22 mouse cellular contexts compared by ENCODE assay signal in genomic region chr7:38242417-38242816, GRCm38 (mm10). TPM values are rescaled to one million over a fixed set of nuclear protein-coding genes. Genes with fewer than 3 reads are reported as not detected.
DNase-seq lines count a peak whose midpoint lies in the region; ATAC-seq and TF ChIP-seq lines count a peak whose summit lies in the region.
"Had no signal": no experiment of that assay in that cellular context is flagged by ENCODE, and none has a peak within 500 bp of the region (broad histone marks: within the 10 kb centered on the region; RNA-seq: fewer than 3 reads in every experiment).

No protein-coding gene starts in this region.

- H3K4me1 ChIP-seq in ES-Bruce4 (ENCODE audit: control insufficient read depth, insufficient read depth, low read length) (no peaks in the 10 kb centered on the region), ES-E14 (ENCODE audit: control insufficient read depth in 2 of 2, insufficient read depth in 2 of 2, low read length in 2 of 2, poor library complexity in 1 of 2) (peaks cover 7 to 12% of the 10 kb centered on the region in 2 experiments; a peak in 2 of 4 replicates)
- no peaks in the 10 kb centered on the region for H3K4me1 ChIP-seq in liver, embryonic 12.5 days
- H3K4me1 ChIP-seq: embryonic facial prominence, embryonic 13.5 days; embryonic facial prominence, embryonic 15.5 days; forebrain, embryonic 10.5 days; forebrain, embryonic 12.5 days had no signal

- no peak for ATAC-seq in liver, embryonic 12.5 days
- ATAC-seq: CD4-positive, CD25-positive, alpha-beta regulatory T cell, adult 4 months; forebrain, embryonic 14.5 days; forebrain, embryonic 16.5 days had no signal

- H3K36me3 ChIP-seq in ES-Bruce4 (ENCODE audit: control insufficient read depth, insufficient read depth, low read length, poor library complexity, severe bottlenecking) (no peaks in the 10 kb centered on the region), ES-E14 (ENCODE audit: control insufficient read depth, insufficient read depth, low read length, poor library complexity, severe bottlenecking) (no peaks in the 10 kb centered on the region)
- H3K36me3 ChIP-seq in liver, embryonic 12.5 days: no peaks in the 10 kb centered on the region
- H3K36me3 ChIP-seq: embryonic facial prominence, embryonic 13.5 days; embryonic facial prominence, embryonic 15.5 days; forebrain, embryonic 10.5 days; forebrain, embryonic 12.5 days had no signal

- DNase-seq in ES-E14 (ENCODE audit: low read depth, low spot score): no peak
- DNase-seq in ZHBTc4 (ENCODE audit: low read depth, low spot score): peak; percentile 85
- no peak for DNase-seq in layer of hippocampus, adult 9-11 months
- DNase-seq: adrenal gland, adult 2 months; adrenal gland, postnatal 14 days; adrenal gland, postnatal 36 days; B cell, adult 2 months; cerebellum, adult 11-12 months; cerebellum, adult 2 months; cerebellum, adult 9-10 months; cerebellum, postnatal 10 days; cerebellum, postnatal 25 days had no signal

- H3K4me3 ChIP-seq in ES-Bruce4 (ENCODE audit: low read depth, low read length) (no peak overlapping the region), ES-E14 (ENCODE audit: insufficient read depth in 1 of 2, low read depth in 1 of 2, low read length in 2 of 2, poor library complexity in 1 of 2, severe bottlenecking in 1 of 2) (no peak overlapping the region)
- H3K4me3 ChIP-seq in liver, embryonic 12.5 days: no peak overlapping the region
- H3K4me3 ChIP-seq: embryonic facial prominence, embryonic 13.5 days; embryonic facial prominence, embryonic 15.5 days; erythroblast, embryonic 14.5 days; forebrain, embryonic 10.5 days; forebrain, embryonic 12.5 days had no signal

- H3K27me3 ChIP-seq in ES-Bruce4 (ENCODE audit: control insufficient read depth, insufficient read depth, low read length, poor library complexity, severe bottlenecking): no peaks in the 10 kb centered on the region
- H3K27me3 ChIP-seq in liver, embryonic 12.5 days (replicated peaks): no peaks in the 10 kb centered on the region
- H3K27me3 ChIP-seq: embryonic facial prominence, embryonic 13.5 days; embryonic facial prominence, embryonic 15.5 days; forebrain, embryonic 12.5 days had no signal

- TF ChIP-seq EP300 in ES-Bruce4 (IDR thresholded peaks at IDR 0.05; ENCODE audit: insufficient read depth, low read depth, low read length): no peak

- H3K27ac ChIP-seq in ES-Bruce4 (ENCODE audit: insufficient read depth, low read length) (0 out of 2 replicates have a peak overlapping the region, but pooled peaks have one; percentile 1), ES-E14 (ENCODE audit: insufficient read depth, low read depth, low read length, poor library complexity, severe bottlenecking) (peak overlapping the region; percentile 54; the same call in 1 of the 2 replicates)
- H3K27ac ChIP-seq in liver, embryonic 12.5 days: no peak overlapping the region
- H3K27ac ChIP-seq: embryonic facial prominence, embryonic 13.5 days; embryonic facial prominence, embryonic 15.5 days; forebrain, embryonic 10.5 days; forebrain, embryonic 12.5 days had no signal

- no peak overlapping the region for H3K4me2 ChIP-seq in liver, embryonic 12.5 days
- H3K4me2 ChIP-seq: embryonic facial prominence, embryonic 13.5 days; embryonic facial prominence, embryonic 15.5 days; forebrain, embryonic 12.5 days had no signal

- H3K9me3 ChIP-seq in ES-Bruce4 (replicated peaks; ENCODE audit: control insufficient read depth, insufficient read depth, low read length, poor library complexity, severe bottlenecking) (no peaks in the 10 kb centered on the region), ES-E14 (ENCODE audit: control insufficient read depth, insufficient read depth, low read depth, low read length) (no peaks in the 10 kb centered on the region)
- no peaks in the 10 kb centered on the region for H3K9me3 ChIP-seq in liver, embryonic 12.5 days (replicated peaks)
- H3K9me3 ChIP-seq: embryonic facial prominence, embryonic 13.5 days; embryonic facial prominence, embryonic 15.5 days; forebrain, embryonic 10.5 days; forebrain, embryonic 12.5 days had no signal

- TF ChIP-seq CTCF in ES-Bruce4 (IDR thresholded peaks at IDR 0.05; ENCODE audit: low read depth, low read length): no peak

- H3K9ac ChIP-seq in ES-Bruce4 (ENCODE audit: low read depth, poor library complexity, severe bottlenecking) (no peak overlapping the region), ES-E14 (ENCODE audit: insufficient read depth, low read depth, low read length, poor library complexity, severe bottlenecking) (no peak overlapping the region)
- no peak overlapping the region for H3K9ac ChIP-seq in liver, embryonic 12.5 days
- H3K9ac ChIP-seq: embryonic facial prominence, embryonic 13.5 days; embryonic facial prominence, embryonic 15.5 days; forebrain, embryonic 12.5 days had no signal

- in situ Hi-C loops in ES-E14 (cut with MboI; ENCODE audit: low sequenced_read_pairs in 2 of 2, unreplicated experiment in 2 of 2): no loop called here

- TF ChIP-seq POLR2A in ES-Bruce4 (IDR thresholded peaks at IDR 0.05; ENCODE audit: insufficient read depth, low read length): no peak

- WGBS in liver, embryonic 12.5 days (ENCODE audit: insufficient replicate concordance): 65% methylated on average over 4 of the region's 4 CpGs

TF ChIP-seq in ES-E14, 5 proteins besides CTCF, POLR2A, EP300 and RAD21:
- TF ChIP-seq CHD2 (IDR thresholded peaks at IDR 0.05; ENCODE audit: low read depth, low read length) (no peak), MAFK (IDR thresholded peaks at IDR 0.05; ENCODE audit: insufficient read depth, low read depth, low read length) (no peak), ZNF384 (IDR thresholded peaks at IDR 0.05; ENCODE audit: low read depth, low read length) (peak; percentile 70)

RNA-seq across cellular contexts. Expression of gene Plekhf1, which starts 14.6 kb away (rescaled TPM):
- 1.5 and 1.6 TPM in 2 replicates for polyA plus RNA-seq in ES-Bruce4 (2011; ENCODE audit: insufficient read depth, insufficient read length, low read depth, missing spikeins)
- 3.3 and 4.8 TPM in 2 replicates for total RNA-seq in ES-E14 (2012; rRNA removed)
- polyA plus RNA-seq in liver, embryonic 12.5 days (2016; fragmentation: Nextera tagmentation; extraction: Ambion mirVana): 0.45 and 0.55 TPM in 2 replicates

RNA-seq across cellular contexts. Expression of gene Pop4, which starts 28.8 kb away (rescaled TPM):
- polyA plus RNA-seq in ES-Bruce4 (2011; ENCODE audit: insufficient read depth, insufficient read length, low read depth, missing spikeins): 44.6 and 52.4 TPM in 2 replicates
- 38.8 and 49.8 TPM in 2 replicates for total RNA-seq in ES-E14 (2012; rRNA removed)
- 24.5 and 27.9 TPM in 2 replicates for polyA plus RNA-seq in liver, embryonic 12.5 days (2016; fragmentation: Nextera tagmentation; extraction: Ambion mirVana)

RNA-seq across cellular contexts. Expression of gene 1600014C10Rik, which starts 59.4 kb away (rescaled TPM):
- 5.3 and 7.0 TPM in 2 replicates for polyA plus RNA-seq in ES-Bruce4 (2011; ENCODE audit: insufficient read depth, insufficient read length, low read depth, missing spikeins)
- total RNA-seq in ES-E14 (2012; rRNA removed): 6.5 and 6.6 TPM in 2 replicates
- polyA plus RNA-seq in liver, embryonic 12.5 days (2016; fragmentation: Nextera tagmentation; extraction: Ambion mirVana): 7.0 and 7.5 TPM in 2 replicates
- polyA plus RNA-seq: erythroblast, embryonic 14.5 days had no signal
